Mouse (Mus musculus): ENCODE measurements around the gene Fbln7. TPM values are rescaled to one million over a fixed set of nuclear protein-coding genes. Genes with fewer than 3 reads are reported as not detected.

The Fbln7 gene
- polyA plus RNA-seq, 1 experiment from 2014 or later = 1.1 TPM

GRCm38 (mm10) chr2:128885225-128885811, 22.5 kb downstream of the Fbln7 start:
- WGBS (ENCODE audit: insufficient replicate concordance) = 78% methylated on average over 8 of the region's 8 CpGs
- Histone ChIP-seq H3K36me3 (ENCODE audit: control insufficient read depth, insufficient read depth, low read length) (no peaks in the 10 kb centered on the region), H3K27me3 (ENCODE audit: control insufficient read depth, insufficient read depth, low read length) (no peaks in the 10 kb centered on the region), H3K9me3 (replicated peaks; ENCODE audit: control insufficient read depth, low read length) (no peaks in the 10 kb centered on the region), H3K4me3 (ENCODE audit: low read depth, low read length) (no peak overlapping the region), H3K27ac (ENCODE audit: low read depth, low read length) (no peak overlapping the region), H3K4me1 (ENCODE audit: control insufficient read depth, insufficient read depth, low read length) (no peaks in the 10 kb centered on the region), H3K9ac (ENCODE audit: low read depth, low read length) (no peak overlapping the region), H3K4me2 (no peak overlapping the region)
- no peak for ATAC-seq (replicated peaks; ENCODE audit: insufficient number of reproducible peaks, low FRiP score, low TSS enrichment)

- Histone ChIP-seq H3K9ac (ENCODE audit: low read depth, low read length) (no peak overlapping the region), H3K4me3 (ENCODE audit: low read depth, low read length) (no peak overlapping the region), H3K27me3 (ENCODE audit: control insufficient read depth, insufficient read depth, low read length) (no peaks in the 10 kb centered on the region; the same call in 1 of the 2 replicates), H3K36me3 (ENCODE audit: control insufficient read depth, insufficient read depth, low read length) (no peaks in the 10 kb centered on the region), H3K4me1 (ENCODE audit: control insufficient read depth, insufficient read depth, low read length) (peaks cover 3% of the 10 kb centered on the region; the same call in 1 of the 2 replicates), H3K4me2 (no peak overlapping the region), H3K27ac (ENCODE audit: low read depth, low read length) (no peak overlapping the region), H3K9me3 (replicated peaks; ENCODE audit: control insufficient read depth, low read length) (no peaks in the 10 kb centered on the region)
- 62% methylated on average over 6 of the region's 6 CpGs for WGBS (ENCODE audit: insufficient replicate concordance)
- ATAC-seq (replicated peaks; ENCODE audit: insufficient number of reproducible peaks, low FRiP score, low TSS enrichment) = no peak
Observed at GRCm38 (mm10) chr2:128887866-128888550, 25.2 kb downstream of the Fbln7 start.

DNA sequence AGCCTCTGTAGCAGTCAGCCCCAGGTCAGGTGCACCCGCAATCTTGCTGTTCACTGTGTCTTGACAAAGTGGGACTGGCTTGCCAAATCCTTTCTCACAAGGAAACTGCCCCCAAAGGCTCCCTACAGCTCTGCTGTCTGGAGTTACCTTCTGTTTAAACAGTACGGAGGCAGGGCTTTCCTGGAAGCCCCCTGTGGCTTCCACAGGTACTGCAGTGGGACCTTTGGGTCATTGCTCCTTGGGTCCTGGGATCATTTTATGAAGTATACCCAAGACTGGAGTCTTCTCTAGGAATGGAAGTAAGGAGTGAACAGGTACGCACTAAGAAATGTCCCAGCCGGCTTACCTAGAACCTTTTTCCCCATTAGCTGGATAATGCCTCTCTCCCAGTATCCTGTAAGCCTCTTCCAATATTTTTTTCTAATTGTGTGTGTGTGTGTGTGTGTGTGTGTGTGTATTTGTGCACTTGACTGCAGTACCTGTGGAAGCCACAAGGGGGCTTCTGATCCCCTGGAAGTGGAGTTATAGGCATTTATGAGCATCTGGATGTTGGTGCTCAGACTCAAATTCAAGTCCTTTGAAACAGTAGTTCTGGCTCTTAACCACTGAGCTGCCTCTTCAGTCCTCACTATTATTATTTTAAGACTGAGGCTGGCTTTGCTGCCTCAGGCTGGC, 28.0 kb downstream of the Fbln7 start:
- WGBS (ENCODE audit: insufficient replicate concordance) = 83% methylated on average over 4 of the region's 4 CpGs
- H3K9ac ChIP-seq (ENCODE audit: low read depth, low read length) = no peak overlapping the region
- H3K27me3 ChIP-seq (ENCODE audit: control insufficient read depth, insufficient read depth, low read length) = no peaks in the 10 kb centered on the region; the same call in 1 of the 2 replicates
- H3K4me3 ChIP-seq (ENCODE audit: low read depth, low read length) = no peak overlapping the region
- peaks cover 3% of the 10 kb centered on the region; the same call in 1 of the 2 replicates for H3K4me1 ChIP-seq (ENCODE audit: control insufficient read depth, insufficient read depth, low read length)
- H3K27ac ChIP-seq (ENCODE audit: low read depth, low read length) = no peak overlapping the region
- no peaks in the 10 kb centered on the region for H3K9me3 ChIP-seq (replicated peaks; ENCODE audit: control insufficient read depth, low read length)
- H3K36me3 ChIP-seq (ENCODE audit: control insufficient read depth, insufficient read depth, low read length) = no peaks in the 10 kb centered on the region
- no peak for ATAC-seq (replicated peaks; ENCODE audit: insufficient number of reproducible peaks, low FRiP score, low TSS enrichment)
- no peak overlapping the region for H3K4me2 ChIP-seq

GRCm38 (mm10) chr2:128892180-128892721, 29.5 kb downstream of the Fbln7 start:
- ATAC-seq (replicated peaks; ENCODE audit: insufficient number of reproducible peaks, low FRiP score, low TSS enrichment) = no peak
- no peaks in the 10 kb centered on the region; the same call in 1 of the 2 replicates for H3K27me3 ChIP-seq (ENCODE audit: control insufficient read depth, insufficient read depth, low read length)
- peaks cover 3% of the 10 kb centered on the region; the same call in 1 of the 2 replicates for H3K4me1 ChIP-seq (ENCODE audit: control insufficient read depth, insufficient read depth, low read length)
- no peaks in the 10 kb centered on the region for H3K36me3 ChIP-seq (ENCODE audit: control insufficient read depth, insufficient read depth, low read length)
- peak overlapping the region; percentile 87 for H3K4me2 ChIP-seq
- peak overlapping the region; percentile 56 for H3K9ac ChIP-seq (ENCODE audit: low read depth, low read length)
- no peak overlapping the region for H3K27ac ChIP-seq (ENCODE audit: low read depth, low read length)
- WGBS (ENCODE audit: insufficient replicate concordance) = 5% methylated on average over 34 of the region's 37 CpGs
- H3K4me3 ChIP-seq (ENCODE audit: low read depth, low read length) = peak overlapping the region; percentile 40
- H3K9me3 ChIP-seq (replicated peaks; ENCODE audit: control insufficient read depth, low read length) = no peaks in the 10 kb centered on the region

DNA sequence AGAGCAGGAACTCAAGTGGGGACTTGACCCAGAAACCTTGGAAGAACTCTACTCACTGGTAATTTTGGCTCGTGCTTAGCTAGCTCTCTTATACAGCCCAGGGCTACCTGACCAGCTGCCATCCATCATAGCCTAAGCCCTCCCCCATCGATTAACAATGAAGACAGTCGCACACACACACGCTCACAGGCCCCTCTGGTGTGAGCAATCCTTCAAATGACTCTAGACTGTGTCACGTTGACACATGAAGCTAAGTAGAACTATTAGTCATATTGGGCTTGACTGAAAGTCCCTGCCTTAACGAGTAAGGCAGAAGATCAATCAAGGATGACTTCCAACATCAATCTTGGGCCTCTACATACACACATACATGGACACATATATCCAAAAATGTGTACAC, 40.1 kb downstream of the Fbln7 start:
- no peak for ATAC-seq (replicated peaks; ENCODE audit: insufficient number of reproducible peaks, low FRiP score, low TSS enrichment)
- no peaks in the 10 kb centered on the region for H3K36me3 ChIP-seq (ENCODE audit: control insufficient read depth, insufficient read depth, low read length)

DNA sequence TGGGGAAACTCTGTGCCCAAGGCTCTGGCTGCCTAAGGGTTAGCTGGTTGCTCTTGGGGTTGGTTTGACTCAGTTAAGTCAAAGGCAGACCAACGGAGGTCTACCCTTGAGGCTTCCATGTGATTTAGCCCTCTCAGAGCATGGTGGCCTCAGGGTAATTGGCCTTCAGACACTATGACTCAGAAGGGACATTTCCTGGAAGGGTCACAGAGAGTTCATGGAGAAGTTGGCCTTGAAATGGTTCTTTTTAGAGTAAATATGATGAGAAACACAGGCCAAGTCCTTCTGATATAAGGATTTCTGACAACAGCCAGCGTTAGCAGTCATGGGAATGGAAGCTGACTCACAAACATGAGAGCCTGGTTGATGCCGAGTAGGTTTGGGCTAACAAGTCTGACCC, 40.9 kb downstream of the Fbln7 start:
- no peak overlapping the region for H3K9ac ChIP-seq (ENCODE audit: low read depth, low read length)
- ATAC-seq (replicated peaks; ENCODE audit: insufficient number of reproducible peaks, low FRiP score, low TSS enrichment) = no peak
- no peaks in the 10 kb centered on the region for H3K4me1 ChIP-seq (ENCODE audit: control insufficient read depth, insufficient read depth, low read length)
- WGBS (ENCODE audit: insufficient replicate concordance) = 78% methylated on average over 3 of the region's 3 CpGs
- peaks cover 7% of the 10 kb centered on the region for H3K9me3 ChIP-seq (replicated peaks; ENCODE audit: control insufficient read depth, low read length)
- no peak overlapping the region for H3K4me3 ChIP-seq (ENCODE audit: low read depth, low read length)
- no peak overlapping the region for H3K4me2 ChIP-seq
- H3K27ac ChIP-seq (ENCODE audit: low read depth, low read length) = no peak overlapping the region
- no peaks in the 10 kb centered on the region for H3K36me3 ChIP-seq (ENCODE audit: control insufficient read depth, insufficient read depth, low read length)
- no peaks in the 10 kb centered on the region for H3K27me3 ChIP-seq (ENCODE audit: control insufficient read depth, insufficient read depth, low read length)

More for the DNA sequence above, 40.1 kb downstream of the Fbln7 start:
- Histone ChIP-seq H3K4me3 (ENCODE audit: low read depth, low read length) (no peak overlapping the region), H3K4me2 (no peak overlapping the region), H3K27me3 (ENCODE audit: control insufficient read depth, insufficient read depth, low read length) (no peaks in the 10 kb centered on the region), H3K9ac (ENCODE audit: low read depth, low read length) (no peak overlapping the region), H3K9me3 (replicated peaks; ENCODE audit: control insufficient read depth, low read length) (peaks cover 7% of the 10 kb centered on the region), H3K4me1 (ENCODE audit: control insufficient read depth, insufficient read depth, low read length) (no peaks in the 10 kb centered on the region), H3K27ac (ENCODE audit: low read depth, low read length) (no peak overlapping the region)
- 80% methylated on average over 6 of the region's 6 CpGs for WGBS (ENCODE audit: insufficient replicate concordance)

DNA sequence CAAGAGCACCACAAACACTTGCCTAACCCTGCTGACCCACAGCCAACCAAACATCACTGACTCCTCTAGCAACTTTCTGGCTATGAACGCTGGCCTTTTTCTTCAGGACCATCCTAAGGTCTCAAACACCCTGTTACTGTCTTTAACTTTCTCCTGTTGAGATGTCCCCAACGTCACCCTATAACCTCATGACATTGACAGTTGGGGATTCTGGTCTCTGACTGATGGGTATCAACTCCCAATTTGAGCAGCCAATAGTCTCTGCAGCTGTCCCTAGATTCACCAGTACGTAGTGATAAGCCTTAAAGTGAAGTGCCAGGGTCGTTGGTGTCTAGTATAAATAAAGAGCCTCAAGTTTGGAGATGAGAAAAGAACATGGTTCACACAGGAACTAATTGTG, 52.2 kb downstream of the Fbln7 start:
- Histone ChIP-seq H3K36me3 (ENCODE audit: control insufficient read depth, insufficient read depth, low read length) (no peaks in the 10 kb centered on the region), H3K27ac (ENCODE audit: low read depth, low read length) (no peak overlapping the region), H3K9me3 (replicated peaks; ENCODE audit: control insufficient read depth, low read length) (no peaks in the 10 kb centered on the region), H3K4me2 (no peak overlapping the region), H3K4me3 (ENCODE audit: low read depth, low read length) (no peak overlapping the region), H3K9ac (ENCODE audit: low read depth, low read length) (no peak overlapping the region), H3K4me1 (ENCODE audit: control insufficient read depth, insufficient read depth, low read length) (no peaks in the 10 kb centered on the region), H3K27me3 (ENCODE audit: control insufficient read depth, insufficient read depth, low read length) (no peaks in the 10 kb centered on the region)
- WGBS (ENCODE audit: insufficient replicate concordance) = 70% methylated on average over 4 of the region's 4 CpGs
- ATAC-seq (replicated peaks; ENCODE audit: insufficient number of reproducible peaks, low FRiP score, low TSS enrichment) = no peak

GRCm38 (mm10) chr2:128916528-128916927, 53.7 kb downstream of the Fbln7 start:
- Histone ChIP-seq H3K9ac (ENCODE audit: low read depth, low read length) (no peak overlapping the region), H3K27ac (ENCODE audit: low read depth, low read length) (no peak overlapping the region), H3K9me3 (replicated peaks; ENCODE audit: control insufficient read depth, low read length) (no peaks in the 10 kb centered on the region), H3K4me2 (no peak overlapping the region), H3K4me1 (ENCODE audit: control insufficient read depth, insufficient read depth, low read length) (no peaks in the 10 kb centered on the region), H3K36me3 (ENCODE audit: control insufficient read depth, insufficient read depth, low read length) (no peaks in the 10 kb centered on the region), H3K27me3 (ENCODE audit: control insufficient read depth, insufficient read depth, low read length) (no peaks in the 10 kb centered on the region), H3K4me3 (ENCODE audit: low read depth, low read length) (no peak overlapping the region)
- ATAC-seq (replicated peaks; ENCODE audit: insufficient number of reproducible peaks, low FRiP score, low TSS enrichment) = no peak
- 64% methylated on average over 3 of the region's 3 CpGs for WGBS (ENCODE audit: insufficient replicate concordance)

Data from heart, embryonic 11.5 days (tissue).